Mouse (Mus musculus): Measurements from ENCODE around the gene Reln. TPM values are rescaled to one million over a fixed set of nuclear protein-coding genes. Genes with fewer than 3 reads are reported as not detected.

Reln gene
- polyA plus RNA-seq, 1 experiment: 0.04 TPM

DNA sequence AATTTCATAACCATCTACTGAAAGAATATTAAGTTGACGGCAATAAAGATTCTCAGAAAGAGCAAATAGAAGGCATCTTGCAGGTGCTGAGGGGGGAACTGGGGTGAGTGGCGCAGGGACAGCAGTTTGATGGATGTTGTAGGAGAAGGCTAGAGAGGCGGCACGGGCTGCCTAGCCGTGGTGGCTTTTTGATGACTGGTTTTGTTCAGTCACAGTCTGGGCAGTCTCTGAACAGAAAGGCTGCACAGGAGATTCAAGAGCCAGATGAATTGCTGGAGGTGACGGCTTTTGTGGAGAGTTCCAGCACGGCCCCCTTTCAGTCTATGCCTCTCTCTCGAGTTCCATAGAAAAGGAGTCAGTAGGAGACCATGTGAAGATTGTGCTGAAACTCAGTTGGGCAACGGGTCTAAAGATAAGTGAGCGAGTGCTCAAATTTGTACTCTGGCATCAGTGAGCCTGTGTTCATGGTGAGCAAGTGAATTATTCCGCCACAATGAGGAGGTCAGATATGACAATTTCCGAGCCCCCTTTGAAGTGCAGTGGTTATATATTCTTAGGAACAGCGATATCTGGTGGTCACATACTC is 409.6 kb downstream of the Reln start:
- no peak overlapping the region for H3ac ChIP-seq (ENCODE audit: control insufficient read depth, insufficient read length)
- no peak overlapping the region for H3K4me3 ChIP-seq
- no peaks in the 10 kb centered on the region for H3K36me3 ChIP-seq (ENCODE audit: control insufficient read depth, insufficient read depth)
- H3K4me2 ChIP-seq (ENCODE audit: low read depth): no peak overlapping the region
- H3K27me3 ChIP-seq (ENCODE audit: control insufficient read depth, insufficient read depth, insufficient read length): peaks cover 4% of the 10 kb centered on the region
- no peak for TF ChIP-seq TCF3 (IDR thresholded peaks at IDR 0.05; ENCODE audit: insufficient read length, low read depth)
- no peak for TF ChIP-seq E2F4 (IDR thresholded peaks at IDR 0.05; ENCODE audit: insufficient read depth)
- no peak for TF ChIP-seq MAX (IDR thresholded peaks at IDR 0.05; ENCODE audit: low read depth)
- TF ChIP-seq MYOD1 (IDR thresholded peaks at IDR 0.05; ENCODE audit: control insufficient read depth in 1 of 3, insufficient read length in 2 of 3, low read depth in 2 of 3): no peak
- TF ChIP-seq CEBPB (IDR thresholded peaks at IDR 0.05; ENCODE audit: insufficient read depth, poor library complexity, severe bottlenecking): no peak
- TF ChIP-seq MYOG (IDR thresholded peaks at IDR 0.05; ENCODE audit: control insufficient read depth in 1 of 3, insufficient read depth in 1 of 3, insufficient read length in 2 of 3, low read depth in 2 of 3): no peak
- no peak for TF ChIP-seq POLR2AphosphoS2 (IDR thresholded peaks at IDR 0.05; ENCODE audit: insufficient read length, low read depth)
- TF ChIP-seq USF1 (IDR thresholded peaks at IDR 0.05; ENCODE audit: low read depth): no peak
- TF ChIP-seq TCF12 (IDR thresholded peaks at IDR 0.05; ENCODE audit: insufficient read depth, poor library complexity, severe bottlenecking): no peak
- TF ChIP-seq POLR2A (IDR thresholded peaks at IDR 0.05; ENCODE audit: insufficient read length, low read depth): no peak
- TF ChIP-seq REST (IDR thresholded peaks at IDR 0.05; ENCODE audit: insufficient read depth, insufficient read length): no peak
- no peak for TF ChIP-seq SRF (IDR thresholded peaks at IDR 0.05; ENCODE audit: control insufficient read depth, insufficient read length, low read depth)
- H3K79me2 ChIP-seq (ENCODE audit: control insufficient read depth, insufficient read depth): no peaks in the 10 kb centered on the region

DNA sequence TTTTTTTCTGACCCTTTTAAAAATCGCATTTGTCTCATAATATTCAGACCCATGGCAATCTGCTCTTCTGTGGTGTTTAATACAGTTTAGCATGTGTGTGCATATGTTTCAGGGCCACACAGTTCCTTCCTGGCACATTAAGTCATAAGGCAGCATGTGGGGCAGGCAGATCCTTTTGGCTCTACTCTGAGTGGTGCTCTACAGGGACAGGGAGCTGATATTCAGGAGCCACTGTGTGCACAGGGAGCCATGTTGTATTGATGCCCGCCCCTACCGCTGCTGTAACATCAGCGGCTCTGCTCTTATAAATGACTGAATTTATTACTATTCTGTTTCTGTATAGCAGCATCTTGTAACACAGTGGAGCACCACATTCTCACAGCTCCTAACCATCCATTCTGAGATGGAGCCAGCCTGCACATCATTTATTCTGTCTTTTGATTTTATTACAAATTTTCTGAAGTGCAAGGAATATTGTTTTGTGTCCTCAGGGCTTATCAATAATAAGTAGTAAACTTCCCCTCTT is 410.3 kb downstream of the Reln start:
- H3ac ChIP-seq (ENCODE audit: control insufficient read depth, insufficient read length): no peak overlapping the region

DNA sequence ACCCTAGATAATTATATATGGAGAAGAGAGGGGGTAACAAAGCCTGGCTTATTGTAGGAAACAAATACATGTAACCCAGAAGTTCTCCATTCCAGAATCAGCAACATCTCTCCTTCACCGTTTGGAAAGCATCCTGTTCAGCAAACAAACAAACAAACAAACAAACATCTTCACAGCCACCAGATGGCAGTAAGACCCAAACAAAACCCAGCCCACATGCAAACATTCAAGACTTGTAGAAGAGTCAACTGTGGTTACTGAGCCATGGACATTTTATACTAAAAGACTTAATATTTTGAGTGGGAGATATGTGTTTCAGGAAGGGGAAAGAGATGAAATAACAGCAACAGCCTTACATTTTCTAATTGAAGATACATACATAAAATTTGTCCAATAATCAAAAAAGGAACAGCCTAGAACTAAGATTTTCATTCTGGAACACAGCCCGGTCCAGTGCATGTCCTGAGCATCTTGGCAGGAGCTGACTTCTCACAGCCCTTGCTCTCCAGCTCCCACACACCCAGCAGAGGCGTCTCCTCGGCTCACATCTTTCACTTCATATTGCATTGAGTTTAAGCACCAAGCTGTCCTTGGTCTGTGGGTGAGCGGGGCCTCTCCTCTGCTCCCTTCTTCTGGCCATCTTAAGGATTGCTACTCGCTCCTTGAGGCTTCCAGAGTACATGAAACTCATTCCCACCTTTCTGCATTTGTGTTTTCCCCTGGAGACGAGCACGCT is 411.0 kb downstream of the Reln start:
- Histone ChIP-seq H3K79me2 (ENCODE audit: control insufficient read depth, insufficient read depth) (no peaks in the 10 kb centered on the region), H3K4me3 (no peak overlapping the region), H3K4me2 (ENCODE audit: low read depth) (no peak overlapping the region), H3ac (ENCODE audit: control insufficient read depth, insufficient read length) (no peak overlapping the region), H3K27me3 (ENCODE audit: control insufficient read depth, insufficient read depth, insufficient read length) (peaks cover 4% of the 10 kb centered on the region), H3K36me3 (ENCODE audit: control insufficient read depth, insufficient read depth) (no peaks in the 10 kb centered on the region)
- TF ChIP-seq CEBPB (IDR thresholded peaks at IDR 0.05; ENCODE audit: insufficient read depth, poor library complexity, severe bottlenecking) (no peak), MYOG (IDR thresholded peaks at IDR 0.05; ENCODE audit: control insufficient read depth in 1 of 3, insufficient read depth in 1 of 3, insufficient read length in 2 of 3, low read depth in 2 of 3) (no peak), E2F4 (IDR thresholded peaks at IDR 0.05; ENCODE audit: insufficient read depth) (no peak), TCF3 (IDR thresholded peaks at IDR 0.05; ENCODE audit: insufficient read length, low read depth) (no peak), MYOD1 (IDR thresholded peaks at IDR 0.05; ENCODE audit: control insufficient read depth in 1 of 3, insufficient read length in 2 of 3, low read depth in 2 of 3) (no peak), SRF (IDR thresholded peaks at IDR 0.05; ENCODE audit: control insufficient read depth, insufficient read length, low read depth) (no peak), TCF12 (IDR thresholded peaks at IDR 0.05; ENCODE audit: insufficient read depth, poor library complexity, severe bottlenecking) (no peak), POLR2A (IDR thresholded peaks at IDR 0.05; ENCODE audit: insufficient read length, low read depth) (no peak), USF1 (IDR thresholded peaks at IDR 0.05; ENCODE audit: low read depth) (no peak), POLR2AphosphoS2 (IDR thresholded peaks at IDR 0.05; ENCODE audit: insufficient read length, low read depth) (no peak), REST (IDR thresholded peaks at IDR 0.05; ENCODE audit: insufficient read depth, insufficient read length) (no peak)

More for the DNA sequence above, 410.3 kb downstream of the Reln start:
- no peaks in the 10 kb centered on the region for H3K79me2 ChIP-seq (ENCODE audit: control insufficient read depth, insufficient read depth)
- TF ChIP-seq CEBPB (IDR thresholded peaks at IDR 0.05; ENCODE audit: insufficient read depth, poor library complexity, severe bottlenecking): no peak
- no peak for TF ChIP-seq MYOD1 (IDR thresholded peaks at IDR 0.05; ENCODE audit: control insufficient read depth in 1 of 3, insufficient read length in 2 of 3, low read depth in 2 of 3)
- no peak for TF ChIP-seq TCF3 (IDR thresholded peaks at IDR 0.05; ENCODE audit: insufficient read length, low read depth)
- TF ChIP-seq MYOG (IDR thresholded peaks at IDR 0.05; ENCODE audit: control insufficient read depth in 1 of 3, insufficient read depth in 1 of 3, insufficient read length in 2 of 3, low read depth in 2 of 3): no peak
- no peak for TF ChIP-seq USF1 (IDR thresholded peaks at IDR 0.05; ENCODE audit: low read depth)
- TF ChIP-seq TCF12 (IDR thresholded peaks at IDR 0.05; ENCODE audit: insufficient read depth, poor library complexity, severe bottlenecking): no peak
- no peak for TF ChIP-seq POLR2AphosphoS2 (IDR thresholded peaks at IDR 0.05; ENCODE audit: insufficient read length, low read depth)
- TF ChIP-seq POLR2A (IDR thresholded peaks at IDR 0.05; ENCODE audit: insufficient read length, low read depth): no peak
- TF ChIP-seq SRF (IDR thresholded peaks at IDR 0.05; ENCODE audit: control insufficient read depth, insufficient read length, low read depth): no peak
- no peak for TF ChIP-seq E2F4 (IDR thresholded peaks at IDR 0.05; ENCODE audit: insufficient read depth)
- TF ChIP-seq MAX (IDR thresholded peaks at IDR 0.05; ENCODE audit: low read depth): no peak
- no peak for TF ChIP-seq REST (IDR thresholded peaks at IDR 0.05; ENCODE audit: insufficient read depth, insufficient read length)
- H3K36me3 ChIP-seq (ENCODE audit: control insufficient read depth, insufficient read depth): no peaks in the 10 kb centered on the region
- H3K4me2 ChIP-seq (ENCODE audit: low read depth): no peak overlapping the region
- H3K4me3 ChIP-seq: no peak overlapping the region
- H3K27me3 ChIP-seq (ENCODE audit: control insufficient read depth, insufficient read depth, insufficient read length): peaks cover 4% of the 10 kb centered on the region

DNA sequence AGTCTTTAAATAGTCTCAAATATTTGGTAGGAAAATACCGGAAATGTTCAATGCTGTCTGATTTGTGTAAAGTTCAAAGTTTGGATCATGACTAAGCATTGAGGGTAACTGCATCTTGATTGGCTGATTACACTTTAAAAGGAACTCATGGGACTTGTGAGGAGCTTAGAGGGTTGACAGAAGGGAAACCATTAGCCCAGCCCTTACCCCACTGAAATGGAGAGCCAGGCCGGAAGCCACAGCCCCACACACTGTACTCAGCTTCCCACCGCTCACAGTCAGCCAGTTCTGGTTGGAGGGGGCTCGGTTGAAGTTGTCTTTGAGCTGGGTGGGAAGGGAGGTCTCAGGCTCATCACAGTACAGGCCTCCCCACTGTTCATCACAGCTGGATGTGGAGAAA is 413.4 kb downstream of the Reln start:
- Histone ChIP-seq H3K36me3 (ENCODE audit: control insufficient read depth, insufficient read depth) (no peaks in the 10 kb centered on the region), H3K27me3 (ENCODE audit: control insufficient read depth, insufficient read depth, insufficient read length) (peaks cover 4% of the 10 kb centered on the region), H3K4me2 (ENCODE audit: low read depth) (no peak overlapping the region), H3K79me2 (ENCODE audit: control insufficient read depth, insufficient read depth) (no peaks in the 10 kb centered on the region), H3ac (ENCODE audit: control insufficient read depth, insufficient read length) (no peak overlapping the region), H3K4me3 (no peak overlapping the region)
- no peak for TF ChIP-seq MYOG (IDR thresholded peaks at IDR 0.05; ENCODE audit: control insufficient read depth in 1 of 3, insufficient read depth in 1 of 3, insufficient read length in 2 of 3, low read depth in 2 of 3)
- no peak for TF ChIP-seq SRF (IDR thresholded peaks at IDR 0.05; ENCODE audit: control insufficient read depth, insufficient read length, low read depth)
- no peak for TF ChIP-seq POLR2AphosphoS2 (IDR thresholded peaks at IDR 0.05; ENCODE audit: insufficient read length, low read depth)
- no peak for TF ChIP-seq TCF12 (IDR thresholded peaks at IDR 0.05; ENCODE audit: insufficient read depth, poor library complexity, severe bottlenecking)
- no peak for TF ChIP-seq MYOD1 (IDR thresholded peaks at IDR 0.05; ENCODE audit: control insufficient read depth in 1 of 3, insufficient read length in 2 of 3, low read depth in 2 of 3)
- no peak for TF ChIP-seq MAX (IDR thresholded peaks at IDR 0.05; ENCODE audit: low read depth)
- no peak for TF ChIP-seq USF1 (IDR thresholded peaks at IDR 0.05; ENCODE audit: low read depth)
- TF ChIP-seq CEBPB (IDR thresholded peaks at IDR 0.05; ENCODE audit: insufficient read depth, poor library complexity, severe bottlenecking): no peak
- no peak for TF ChIP-seq POLR2A (IDR thresholded peaks at IDR 0.05; ENCODE audit: insufficient read length, low read depth)
- no peak for TF ChIP-seq TCF3 (IDR thresholded peaks at IDR 0.05; ENCODE audit: insufficient read length, low read depth)
- TF ChIP-seq REST (IDR thresholded peaks at IDR 0.05; ENCODE audit: insufficient read depth, insufficient read length): no peak
- TF ChIP-seq E2F4 (IDR thresholded peaks at IDR 0.05; ENCODE audit: insufficient read depth): no peak
